Comparison of ENCODE assay signal across 7 mouse cellular contexts in the genomic region with DNA sequence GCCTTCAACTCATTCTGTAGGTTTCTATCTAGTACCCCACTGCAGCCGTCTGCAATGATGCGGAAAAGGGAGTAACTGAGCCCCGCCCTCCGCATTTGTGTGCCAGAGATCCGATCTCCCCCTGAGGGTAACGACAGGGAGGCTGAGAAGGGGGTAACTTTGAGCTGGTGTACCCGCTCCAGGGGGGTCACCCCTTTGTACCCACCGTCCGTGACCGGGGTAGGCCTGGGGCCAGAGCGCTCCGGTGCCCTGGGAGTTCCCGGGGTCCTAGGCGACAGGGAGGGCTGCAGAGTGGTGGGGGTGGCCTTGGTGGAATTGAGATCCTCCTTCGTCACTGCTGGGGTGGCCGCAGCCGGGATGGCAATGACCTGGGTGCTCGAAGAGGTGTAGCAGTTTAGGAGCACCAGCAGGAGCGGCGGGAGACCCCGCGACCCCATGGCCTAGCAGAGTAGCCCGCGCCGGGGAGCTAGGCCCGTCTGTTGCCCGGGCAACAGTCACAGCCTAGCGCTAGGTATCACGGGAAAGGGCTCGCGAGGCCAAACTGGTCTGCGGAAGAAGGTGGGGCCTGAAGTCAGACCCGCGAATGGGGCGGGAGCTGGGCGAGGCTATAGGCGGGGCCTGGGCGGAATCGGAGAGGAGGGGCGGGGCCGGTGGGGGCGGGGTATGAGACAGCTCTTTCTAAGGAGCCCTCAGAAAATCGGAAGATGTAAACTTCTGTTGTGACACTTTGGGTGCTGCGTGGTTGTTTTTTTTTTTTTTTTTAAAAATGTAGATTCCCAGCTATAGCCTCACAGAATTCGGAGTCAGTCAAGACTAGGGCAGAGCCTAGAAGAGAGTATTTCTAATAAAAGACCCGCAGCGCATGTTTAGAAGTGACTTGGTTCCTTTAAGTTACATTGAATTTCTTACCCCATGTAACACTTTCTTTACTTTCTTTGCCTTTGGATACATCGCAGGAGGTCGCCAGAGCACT. TPM values are rescaled to one million over a fixed set of nuclear protein-coding genes. Genes with fewer than 3 reads are reported as not detected.
DNase-seq lines count a peak whose midpoint lies in the region; ATAC-seq and TF ChIP-seq lines count a peak whose summit lies in the region.

A gene (minus strand): TSS at position 528 of the 973 bp plus-strand sequence.

- peak; percentile 97 for ATAC-seq in intestine, embryonic 16.5 days
- ATAC-seq in midbrain, embryonic 12.5 days (ENCODE audit: low FRiP score, low read depth) = peak; percentile 96

- H3K9me3 ChIP-seq in intestine, embryonic 16.5 days (ENCODE audit: control insufficient read depth, low read length) = no peaks in the 10 kb centered on the region
- H3K9me3 ChIP-seq in midbrain, embryonic 12.5 days = no peaks in the 10 kb centered on the region

- TF ChIP-seq CTCF in small intestine, adult 2 months (IDR thresholded peaks at IDR 0.05; ENCODE audit: extremely low read depth, insufficient read length, insufficient replicate concordance, low read depth, low read length) = no peak

- intact Hi-C loops in left cerebral cortex, postnatal 4 days (cut with DNase I) = no loop called here

- H3K27me3 ChIP-seq in intestine, embryonic 16.5 days (replicated peaks; ENCODE audit: control insufficient read depth, insufficient read depth, low read length) = no peaks in the 10 kb centered on the region
- no peaks in the 10 kb centered on the region for H3K27me3 ChIP-seq in midbrain, embryonic 12.5 days
- H3K27me3 ChIP-seq in small intestine, adult 2 months (ENCODE audit: control insufficient read depth, insufficient read depth, low read length) = no peaks in the 10 kb centered on the region

- H3K4me3 ChIP-seq in intestine, embryonic 16.5 days (ENCODE audit: low read length) = peak within 1 kb of the TSS; percentile 81
- H3K4me3 ChIP-seq in midbrain, embryonic 12.5 days = peak within 1 kb of the TSS; percentile 85
- peak within 1 kb of the TSS; percentile 91 for H3K4me3 ChIP-seq in small intestine, adult 2 months (ENCODE audit: low read depth, low read length)

- WGBS in intestine, embryonic 16.5 days = under 1% methylated on average over 49 of the region's 49 CpGs
- 2% methylated on average over 49 of the region's 49 CpGs for WGBS in midbrain, embryonic 12.5 days
- WGBS in small intestine, adult 2 months = 1% methylated on average over 49 of the region's 49 CpGs

- peak within 1 kb of the TSS; percentile 84 for H3K9ac ChIP-seq in intestine, embryonic 16.5 days (ENCODE audit: low read depth, low read length)
- H3K9ac ChIP-seq in midbrain, embryonic 12.5 days (replicated peaks) = peak within 1 kb of the TSS; percentile 86

- H3K27ac ChIP-seq in intestine, embryonic 16.5 days (ENCODE audit: low read length) = 0 out of 2 replicates have a peak within 1 kb of the TSS, but pooled peaks have one; percentile 2
- H3K27ac ChIP-seq in midbrain, embryonic 12.5 days (replicated peaks) = peak within 1 kb of the TSS; percentile 67
- H3K27ac ChIP-seq in small intestine, adult 2 months (ENCODE audit: insufficient read depth, low read depth, low read length) = peak within 1 kb of the TSS; percentile 13; the same call in 1 of the 2 replicates

- H3K4me2 ChIP-seq in intestine, embryonic 16.5 days (ENCODE audit: low read depth, low read length) = peak within 1 kb of the TSS; percentile 80
- H3K4me2 ChIP-seq in midbrain, embryonic 12.5 days (replicated peaks) = peak within 1 kb of the TSS; percentile 78

- DNase-seq in adrenal gland, adult 8-10 months = peak; percentile 85
- DNase-seq in embryo, embryonic 9.5 days (ENCODE audit: extremely low spot score) = peak; percentile 96
- peak; percentile 85 to 92 for DNase-seq in gastrocnemius, postnatal 4 days (ENCODE audit: low spot score in 2 of 2)
- DNase-seq in left cerebral cortex, postnatal 4 days = peak; percentile 95

- no peaks in the 10 kb centered on the region for H3K36me3 ChIP-seq in intestine, embryonic 16.5 days (ENCODE audit: control insufficient read depth, insufficient read depth, low read length)
- H3K36me3 ChIP-seq in midbrain, embryonic 12.5 days = peaks cover 10% of the 10 kb centered on the region
- no peaks in the 10 kb centered on the region; the same call in 1 of the 2 replicates for H3K36me3 ChIP-seq in small intestine, adult 2 months (ENCODE audit: control insufficient read depth, insufficient read depth, low read length)

- H3K4me1 ChIP-seq in intestine, embryonic 16.5 days (ENCODE audit: control insufficient read depth, insufficient read depth, low read length) = peaks cover 13% of the 10 kb centered on the region
- H3K4me1 ChIP-seq in midbrain, embryonic 12.5 days = peaks cover 27% of the 10 kb centered on the region
- peaks cover 14% of the 10 kb centered on the region for H3K4me1 ChIP-seq in small intestine, adult 2 months (ENCODE audit: control insufficient read depth, insufficient read depth, insufficient read length, low read length)

- peak; percentile 38; the same call in 1 of the 2 replicates for TF ChIP-seq POLR2A in small intestine, adult 2 months (IDR thresholded peaks at IDR 0.05; ENCODE audit: low read depth, low read length)

RNA-seq across cellular contexts. Expression of the gene that starts here (rescaled TPM):
- total RNA-seq in adrenal gland, adult 8-10 months (2022) = 10 to 100 TPM; 14.8 to 34.9 (median 23.1) TPM
- total RNA-seq in gastrocnemius, postnatal 4 days (2021) = 1 to 10 TPM; 7.6 to 10.0 TPM
- polyA plus RNA-seq in intestine, embryonic 16.5 days (2015; fragmentation: Nextera tagmentation; extraction: Ambion mirVana) = 3.2 and 3.5 TPM in 2 replicates
- 10 to 100 TPM; 16.4 to 17.8 TPM for total RNA-seq in left cerebral cortex, postnatal 4 days (2021)
- polyA plus RNA-seq in midbrain, embryonic 12.5 days (2016; fragmentation: Nextera tagmentation; extraction: Ambion mirVana) = 7.2 and 8.1 TPM in 2 replicates
- polyA plus RNA-seq in small intestine, adult 2 months (2012; rRNA removed) = 5.8 and 12.5 TPM in 2 replicates

Comparison
In these comparisons a context has a peak if more than half of its experiments do, and no peak if none do; other contexts are left out.
1. Peak in every context shown above with its lines: DNase-seq, ATAC-seq, H3K4me3 ChIP-seq and H3K27ac ChIP-seq.
2. H3K27ac ChIP-seq: peak in every context shown above with its lines; median percentile 67 in midbrain, embryonic 12.5 days; 13 in small intestine, adult 2 months; 2 in intestine, embryonic 16.5 days.